Mouse (Mus musculus): ENCODE data around the gene Otub1. TPM values are rescaled to one million over a fixed set of nuclear protein-coding genes. Genes with fewer than 3 reads are reported as not detected.

Gene Otub1
- polyA plus RNA-seq, 2 experiments: 34.7 to 50.5 TPM

- peaks cover 13% of the 10 kb centered on the region for H3K27me3 ChIP-seq (ENCODE audit: control insufficient read depth, insufficient read depth, low read length)
Measured at GRCm38 (mm10) chr19:7149158-7149685, 56.9 kb downstream of the Otub1 start.

GRCm38 (mm10) chr19:7148541-7149085, 57.5 kb downstream of the Otub1 start:
- WGBS (ENCODE audit: insufficient replicate concordance): 48% methylated on average over 8 of the region's 8 CpGs
- H3K36me3 ChIP-seq (replicated peaks; ENCODE audit: control insufficient read depth, insufficient read depth, low read depth): no peaks in the 10 kb centered on the region
- TF ChIP-seq EP300 (IDR thresholded peaks at IDR 0.05; ENCODE audit: low read depth) (no peak), CTCF (IDR thresholded peaks at IDR 0.05; ENCODE audit: low read depth) (no peak)
- H3K27ac ChIP-seq: no peak overlapping the region
- ATAC-seq (ENCODE audit: insufficient read depth) (no peak), DNase-seq (ENCODE audit: low read depth in 3 of 3, low spot score in 3 of 3) (no peak)
- H3K4me2 ChIP-seq (ENCODE audit: low read depth): no peak overlapping the region
- H3K4me3 ChIP-seq (ENCODE audit: insufficient read depth in 1 of 2, low read depth in 2 of 2, low read length in 2 of 2): no peak overlapping the region
- peaks cover 1 to 6% of the 10 kb centered on the region in 2 experiments; a peak in 3 of 4 replicates for H3K4me1 ChIP-seq (replicated peaks; ENCODE audit: control insufficient read depth in 2 of 2, insufficient read depth in 2 of 2, low read length in 1 of 2)
- no peak overlapping the region for H3K9ac ChIP-seq (replicated peaks)
- peaks cover 13% of the 10 kb centered on the region for H3K27me3 ChIP-seq (ENCODE audit: control insufficient read depth, insufficient read depth, low read length)
- no peaks in the 10 kb centered on the region for H3K9me3 ChIP-seq (ENCODE audit: control insufficient read depth, low read length)

More at GRCm38 (mm10) chr19:7149158-7149685, 56.9 kb downstream of the Otub1 start:
- H3K4me1 ChIP-seq (replicated peaks; ENCODE audit: control insufficient read depth in 2 of 2, insufficient read depth in 2 of 2, low read length in 1 of 2): peaks cover 0 to 1% of the 10 kb centered on the region in 2 experiments; a peak in 3 of 4 replicates
- no peaks in the 10 kb centered on the region for H3K9me3 ChIP-seq (ENCODE audit: control insufficient read depth, low read length)
- no peak overlapping the region for H3K4me2 ChIP-seq (ENCODE audit: low read depth)
- WGBS (ENCODE audit: insufficient replicate concordance): 63% methylated on average over 7 of the region's 7 CpGs
- no peak overlapping the region for H3K27ac ChIP-seq
- TF ChIP-seq CTCF (IDR thresholded peaks at IDR 0.05; ENCODE audit: low read depth) (no peak), EP300 (IDR thresholded peaks at IDR 0.05; ENCODE audit: low read depth) (no peak)
- H3K4me3 ChIP-seq (ENCODE audit: insufficient read depth in 1 of 2, low read depth in 2 of 2, low read length in 2 of 2): no peak overlapping the region
- H3K9ac ChIP-seq (replicated peaks): no peak overlapping the region
- ATAC-seq (ENCODE audit: insufficient read depth): no peak
- no peak for DNase-seq (ENCODE audit: low read depth in 3 of 3, low spot score in 3 of 3)
- no peaks in the 10 kb centered on the region for H3K36me3 ChIP-seq (replicated peaks; ENCODE audit: control insufficient read depth, insufficient read depth, low read depth)

Other genes starting within 250 kb of the Otub1 start
- gene Ppp1r14b, start 231.3 kb downstream of the Otub1 start, polyA plus RNA-seq (2012; rRNA removed): 52.2 and 69.6 TPM in 2 replicates
- gene Ppp1r14b, start 231.3 kb downstream of the Otub1 start, polyA plus RNA-seq (2014; fragmentation: Nextera tagmentation; extraction: Ambion mirVana): 74.0 and 79.2 TPM in 2 replicates
- 7.2 and 7.7 TPM in 2 replicates for gene Plcb3, start 229.8 kb downstream of the Otub1 start, polyA plus RNA-seq (2012; rRNA removed)
- 4.6 and 4.9 TPM in 2 replicates for gene Plcb3, start 229.8 kb downstream of the Otub1 start, polyA plus RNA-seq (2014; fragmentation: Nextera tagmentation; extraction: Ambion mirVana)
- 31.7 and 46.1 TPM in 2 replicates for gene Fkbp2, start 225.8 kb downstream of the Otub1 start, polyA plus RNA-seq (2012; rRNA removed)
- gene Fkbp2, start 225.8 kb downstream of the Otub1 start, polyA plus RNA-seq (2014; fragmentation: Nextera tagmentation; extraction: Ambion mirVana): 65.7 and 67.1 TPM in 2 replicates
- 7.6 and 8.0 TPM in 2 replicates for gene Vegfb, start 218.7 kb downstream of the Otub1 start, polyA plus RNA-seq (2012; rRNA removed)
- gene Vegfb, start 218.7 kb downstream of the Otub1 start, polyA plus RNA-seq (2014; fragmentation: Nextera tagmentation; extraction: Ambion mirVana): 9.5 and 10.2 TPM in 2 replicates
- 7.8 and 8.6 TPM in 2 replicates for gene Dnajc4, start 213.7 kb downstream of the Otub1 start, polyA plus RNA-seq (2012; rRNA removed)
- gene Dnajc4, start 213.7 kb downstream of the Otub1 start, polyA plus RNA-seq (2014; fragmentation: Nextera tagmentation; extraction: Ambion mirVana): 10.0 and 10.5 TPM in 2 replicates
- 6.8 and 7.1 TPM in 2 replicates for gene Nudt22, start 210.2 kb downstream of the Otub1 start, polyA plus RNA-seq (2012; rRNA removed)
- 9.7 and 10.9 TPM in 2 replicates for gene Nudt22, start 210.2 kb downstream of the Otub1 start, polyA plus RNA-seq (2014; fragmentation: Nextera tagmentation; extraction: Ambion mirVana)
- 1.8 and 1.9 TPM in 2 replicates for gene Trpt1, start 210.2 kb downstream of the Otub1 start, polyA plus RNA-seq (2012; rRNA removed)
- 1.7 and 2.0 TPM in 2 replicates for gene Trpt1, start 210.2 kb downstream of the Otub1 start, polyA plus RNA-seq (2014; fragmentation: Nextera tagmentation; extraction: Ambion mirVana)
- gene Fermt3, start 186.8 kb downstream of the Otub1 start, polyA plus RNA-seq (2012; rRNA removed): 58.1 and 58.9 TPM in 2 replicates
- gene Fermt3, start 186.8 kb downstream of the Otub1 start, polyA plus RNA-seq (2014; fragmentation: Nextera tagmentation; extraction: Ambion mirVana): 72.2 and 78.4 TPM in 2 replicates
- 56.2 and 86.2 TPM in 2 replicates for gene Stip1, start 166.3 kb downstream of the Otub1 start, polyA plus RNA-seq (2012; rRNA removed)
- gene Stip1, start 166.3 kb downstream of the Otub1 start, polyA plus RNA-seq (2014; fragmentation: Nextera tagmentation; extraction: Ambion mirVana): 113 and 122 TPM in 2 replicates
- gene Macrod1, start 149.5 kb downstream of the Otub1 start, polyA plus RNA-seq (2012; rRNA removed): 4.5 TPM in 2 replicates
- 3.7 and 5.1 TPM in 2 replicates for gene Macrod1, start 149.5 kb downstream of the Otub1 start, polyA plus RNA-seq (2014; fragmentation: Nextera tagmentation; extraction: Ambion mirVana)
- 0.01 and 0.02 TPM in 2 replicates for gene Flrt1, start 100.6 kb downstream of the Otub1 start, polyA plus RNA-seq (2012; rRNA removed)
- 0.08 and 0.09 TPM in 2 replicates for gene Flrt1, start 100.6 kb downstream of the Otub1 start, polyA plus RNA-seq (2014; fragmentation: Nextera tagmentation; extraction: Ambion mirVana)
- gene Cox8a, start 11.3 kb upstream of the Otub1 start, polyA plus RNA-seq (2012; rRNA removed): 282 and 547 TPM in 2 replicates
- gene Cox8a, start 11.3 kb upstream of the Otub1 start, polyA plus RNA-seq (2014; fragmentation: Nextera tagmentation; extraction: Ambion mirVana): 803 and 809 TPM in 2 replicates
- 16.1 and 18.0 TPM in 2 replicates for gene Naa40, start 34.9 kb upstream of the Otub1 start, polyA plus RNA-seq (2012; rRNA removed)
- gene Naa40, start 34.9 kb upstream of the Otub1 start, polyA plus RNA-seq (2014; fragmentation: Nextera tagmentation; extraction: Ambion mirVana): 23.1 and 24.9 TPM in 2 replicates
- gene Rcor2, start 61.0 kb upstream of the Otub1 start, polyA plus RNA-seq (2012; rRNA removed): 1.7 and 2.0 TPM in 2 replicates
- gene Rcor2, start 61.0 kb upstream of the Otub1 start, polyA plus RNA-seq (2014; fragmentation: Nextera tagmentation; extraction: Ambion mirVana): 0.36 and 0.58 TPM in 2 replicates
- 14.2 and 17.4 TPM in 2 replicates for gene Mark2, start 135.5 kb upstream of the Otub1 start, polyA plus RNA-seq (2012; rRNA removed)
- gene Mark2, start 135.5 kb upstream of the Otub1 start, polyA plus RNA-seq (2014; fragmentation: Nextera tagmentation; extraction: Ambion mirVana): 14.3 and 18.9 TPM in 2 replicates
- gene Spindoc, start 176.7 kb upstream of the Otub1 start, polyA plus RNA-seq (2012; rRNA removed): 2.5 and 2.9 TPM in 2 replicates
- 2.2 and 2.6 TPM in 2 replicates for gene Spindoc, start 176.7 kb upstream of the Otub1 start, polyA plus RNA-seq (2014; fragmentation: Nextera tagmentation; extraction: Ambion mirVana)
- 5.6 and 6.3 TPM in 2 replicates for gene 2700081O15Rik, start 211.3 kb upstream of the Otub1 start, polyA plus RNA-seq (2012; rRNA removed)
- gene 2700081O15Rik, start 211.3 kb upstream of the Otub1 start, polyA plus RNA-seq (2014; fragmentation: Nextera tagmentation; extraction: Ambion mirVana): 0.86 and 1.2 TPM in 2 replicates

Data from liver, embryonic 14.5 days (tissue).